Mouse (Mus musculus): Measurements from ENCODE around the gene Col4a4.

The Col4a4 gene

GRCm38 (mm10) chr1:82586713-82587399 lies at the start of gene Col4a4, which contains the start of gene Col4a3:
Gene Col4a4, minus strand, starts transcription at chr1:82586849.
Gene Col4a3, plus strand, starts transcription at chr1:82586921.
- no peak for DNase-seq (ENCODE audit: low spot score)

- DNase-seq (ENCODE audit: low spot score) = no peak
Observed at GRCm38 (mm10) chr1:82636321-82636720, 49.7 kb upstream of the Col4a4 start.

GRCm38 (mm10) chr1:82635254-82635620 lies 48.6 kb upstream of the Col4a4 start:
- no peak for DNase-seq (ENCODE audit: low spot score)

GRCm38 (mm10) chr1:82634545-82635253 lies 48.0 kb upstream of the Col4a4 start:
- no peak for DNase-seq (ENCODE audit: low spot score)

GRCm38 (mm10) chr1:82631169-82631792 lies 44.6 kb upstream of the Col4a4 start:
- DNase-seq (ENCODE audit: low spot score) = no peak

GRCm38 (mm10) chr1:82629495-82629894 lies 42.8 kb upstream of the Col4a4 start:
- no peak for DNase-seq (ENCODE audit: low spot score)

GRCm38 (mm10) chr1:82627652-82628051 lies 41.0 kb upstream of the Col4a4 start:
- DNase-seq (ENCODE audit: low spot score) = no peak

- no peak for DNase-seq (ENCODE audit: low spot score)
Observed at GRCm38 (mm10) chr1:82625474-82625873, 38.8 kb upstream of the Col4a4 start.

GRCm38 (mm10) chr1:82624934-82625333 lies 38.3 kb upstream of the Col4a4 start:
- no peak for DNase-seq (ENCODE audit: low spot score)

- no peak for DNase-seq (ENCODE audit: low spot score)
Observed at GRCm38 (mm10) chr1:82619981-82620380, 33.3 kb upstream of the Col4a4 start.

GRCm38 (mm10) chr1:82618592-82618991 lies 31.9 kb upstream of the Col4a4 start:
- DNase-seq (ENCODE audit: low spot score) = no peak

- no peak for DNase-seq (ENCODE audit: low spot score)
Observed at GRCm38 (mm10) chr1:82618001-82618400, 31.4 kb upstream of the Col4a4 start.

GRCm38 (mm10) chr1:82612061-82612660 lies 25.5 kb upstream of the Col4a4 start:
- DNase-seq (ENCODE audit: low spot score) = no peak

GRCm38 (mm10) chr1:82608646-82609262 lies 22.1 kb upstream of the Col4a4 start:
- DNase-seq (ENCODE audit: low spot score) = no peak

- no peak for DNase-seq (ENCODE audit: low spot score)
Observed at GRCm38 (mm10) chr1:82605856-82606255, 19.2 kb upstream of the Col4a4 start.

- DNase-seq (ENCODE audit: low spot score) = no peak
Observed at GRCm38 (mm10) chr1:82605347-82605746, 18.7 kb upstream of the Col4a4 start.

GRCm38 (mm10) chr1:82603198-82603950 lies 16.7 kb upstream of the Col4a4 start:
- DNase-seq (ENCODE audit: low spot score) = no peak

- no peak for DNase-seq (ENCODE audit: low spot score)
Observed at GRCm38 (mm10) chr1:82596864-82597596, 10.4 kb upstream of the Col4a4 start.

- no peak for DNase-seq (ENCODE audit: low spot score)
Observed at GRCm38 (mm10) chr1:82590266-82590665, 3.6 kb upstream of the Col4a4 start.

- DNase-seq (ENCODE audit: low spot score) = no peak
Observed at GRCm38 (mm10) chr1:82585981-82586380, 668 bp downstream of the Col4a4 start.

GRCm38 (mm10) chr1:82578320-82578719 lies 8.3 kb downstream of the Col4a4 start:
- DNase-seq (ENCODE audit: low spot score) = no peak

All from spleen, adult 12 weeks (tissue).